Mouse (Mus musculus) midbrain, embryonic 15.5 days (tissue): ENCODE results near the gene 4931428F04Rik. TPM values are rescaled to one million over a fixed set of nuclear protein-coding genes. Genes with fewer than 3 reads are reported as not detected.

ENCODE experiments used
- ATAC-seq: fragments of 200-750 bp; cut with Nextera tagmentation; replicated peaks from 2 replicates; pipeline ENCODE4 v1.8.0; 2017; ENCODE audit warnings: moderate TSS enrichment
- H3K27ac ChIP-seq: fragments of 300-500 bp; sonication (generic); 2 replicates; pipeline ENCODE4 v1.5.1; 2015; ENCODE audit warnings: mild to moderate bottlenecking, inconsistent platforms
- H3K27me3 ChIP-seq: fragments of 300-500 bp; sonication (generic); replicated peaks from 2 replicates; pipeline ENCODE4 v1.6.1; 2015; ENCODE audit warnings: inconsistent platforms
- H3K36me3 ChIP-seq: fragments of 300-500 bp; sonication (generic); replicated peaks from 2 replicates; pipeline ENCODE4 v1.6.1; 2015; ENCODE audit warnings: inconsistent platforms
- H3K4me1 ChIP-seq: fragments of 300-500 bp; sonication (generic); 2 replicates; pipeline ENCODE4 v1.6.1; 2015; ENCODE audit warnings: inconsistent platforms
- H3K4me2 ChIP-seq: fragments of 300-500 bp; sonication (generic); 2 replicates; pipeline ENCODE4 v1.6.1; 2015; ENCODE audit warnings: inconsistent platforms, mild to moderate bottlenecking, moderate library complexity
- H3K4me3 ChIP-seq: fragments of 300-500 bp; sonication (generic); 2 replicates; pipeline ENCODE4 v1.5.1; 2015; ENCODE audit warnings: mild to moderate bottlenecking, inconsistent platforms
- H3K9ac ChIP-seq: fragments of 300-500 bp; sonication (generic); 2 replicates; pipeline ENCODE4 v1.6.1; 2015; ENCODE audit warnings: mild to moderate bottlenecking, inconsistent platforms
- H3K9me3 ChIP-seq: fragments of 300-500 bp; sonication (generic); 2 replicates; pipeline ENCODE4 v1.6.1; 2016; ENCODE audit warnings: inconsistent platforms
- WGBS: fragments of 180-500 bp; shearing (Covaris S2); methylation state at CpG from one replicate; pipeline ENCODE4 v1.1.7; 2015; ENCODE audit warnings: mixed read lengths; 5-methylcytosine and 5-hydroxymethylcytosine counted together
- polyA plus RNA-seq: library from polyadenylated mRNA; unstranded; fragments of >200 nt; fragmentation: Nextera tagmentation; extraction: Ambion mirVana; gene quantifications from 2 replicates; pipeline ENCODE4 v1.2.1, GENCODE M21; 2015

The 4931428F04Rik gene
- polyA plus RNA-seq, 1 experiment from 2014 or later = 173 TPM

DNA sequence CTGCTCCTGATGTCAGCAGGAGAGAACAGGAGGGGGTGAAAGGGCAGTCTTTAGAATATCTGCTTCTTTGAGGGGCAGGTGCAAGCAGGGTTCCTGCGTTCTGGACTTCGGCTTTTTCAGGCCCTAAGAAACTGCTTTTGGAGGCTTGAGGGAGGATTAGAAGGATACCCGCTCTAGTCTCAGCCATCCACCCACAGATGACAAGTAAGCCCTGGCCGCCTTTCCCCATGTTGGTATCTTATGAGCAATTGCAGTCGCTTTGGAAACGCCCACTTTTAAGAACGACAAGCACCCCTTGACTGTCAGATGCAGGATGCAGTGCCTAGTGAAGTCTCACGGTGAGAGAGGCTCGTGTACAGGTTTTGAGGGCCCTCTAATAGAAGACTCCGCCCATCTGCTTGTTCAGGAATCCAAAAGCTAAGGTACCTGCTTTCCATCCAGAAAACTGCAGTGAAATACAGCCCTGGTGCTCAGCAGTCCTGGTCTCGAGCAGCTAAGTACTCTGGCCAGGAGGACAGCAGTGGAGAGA is 29.1 kb upstream of the 4931428F04Rik start:
- 82% methylated on average over 11 of the region's 11 CpGs for WGBS
- H3K4me1 ChIP-seq = no peaks in the 10 kb centered on the region

GRCm38 (mm10) chr8:105317941-105318340 is 28.3 kb upstream of the 4931428F04Rik start:
- no peak for ATAC-seq
- no peaks in the 10 kb centered on the region for H3K27me3 ChIP-seq
- peaks cover 35% of the 10 kb centered on the region; the same call in 1 of the 2 replicates for H3K36me3 ChIP-seq
- 87% methylated on average over 4 of the region's 4 CpGs for WGBS
- no peak overlapping the region for H3K9ac ChIP-seq
- no peaks in the 10 kb centered on the region for H3K4me1 ChIP-seq
- H3K9me3 ChIP-seq = no peaks in the 10 kb centered on the region
- H3K4me3 ChIP-seq = no peak overlapping the region
- H3K4me2 ChIP-seq = no peak overlapping the region
- no peak overlapping the region for H3K27ac ChIP-seq

More for the DNA sequence above, 29.1 kb upstream of the 4931428F04Rik start:
- Histone ChIP-seq H3K4me2 (no peak overlapping the region), H3K27me3 (no peaks in the 10 kb centered on the region), H3K9me3 (no peaks in the 10 kb centered on the region), H3K27ac (no peak overlapping the region), H3K4me3 (no peak overlapping the region), H3K36me3 (peaks cover 34% of the 10 kb centered on the region; the same call in 1 of the 2 replicates), H3K9ac (no peak overlapping the region)
- no peak for ATAC-seq

- 93% methylated on average over 18 of the region's 18 CpGs for WGBS
- Histone ChIP-seq H3K4me3 (no peak overlapping the region), H3K36me3 (peaks cover 44% of the 10 kb centered on the region; the same call in 1 of the 2 replicates)
These were observed 25.6 kb upstream of the 4931428F04Rik start for GRCm38 (mm10) chr8:105315073-105315769.

DNA sequence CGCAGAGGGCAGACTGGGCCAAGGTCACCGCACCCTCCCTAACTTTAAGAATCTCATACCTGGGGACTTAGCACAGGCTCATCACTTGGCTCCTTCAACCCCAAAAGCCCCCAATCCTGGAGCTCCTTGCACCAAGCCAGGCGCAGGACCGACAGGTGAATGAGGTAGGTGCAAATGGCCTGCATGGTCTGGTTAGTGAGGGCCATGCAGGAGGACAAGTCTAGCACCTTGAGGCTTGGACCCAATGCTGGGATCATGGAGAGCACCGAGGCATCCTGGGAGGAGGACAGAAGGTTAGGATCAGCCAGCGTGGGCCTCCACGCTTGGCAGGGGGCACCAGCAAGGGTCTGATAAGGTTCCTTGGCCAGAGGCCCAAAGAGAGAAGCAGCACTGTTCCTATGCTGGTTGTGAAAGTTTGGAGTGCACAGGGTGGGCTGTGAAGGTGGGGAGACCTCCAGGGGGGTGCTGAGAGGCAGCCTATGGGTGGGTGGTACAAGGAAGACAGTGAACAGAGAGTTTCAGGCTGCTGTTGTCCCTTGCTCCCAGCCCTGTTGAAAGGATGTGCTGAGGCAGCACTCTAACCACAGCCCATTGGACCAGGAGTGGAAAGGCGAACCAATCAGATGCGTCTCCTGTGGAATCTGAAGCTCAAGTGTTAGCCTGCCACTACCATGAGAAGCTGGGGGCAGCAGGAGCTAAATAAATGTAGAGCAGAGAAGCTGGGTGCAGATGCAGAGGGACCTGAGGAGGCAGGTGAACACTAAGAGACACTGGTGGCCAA is 24.1 kb upstream of the 4931428F04Rik start:
- no peak overlapping the region for H3K4me2 ChIP-seq
- H3K36me3 ChIP-seq = peaks cover 49% of the 10 kb centered on the region; the same call in 1 of the 2 replicates
- no peak overlapping the region for H3K9ac ChIP-seq
- H3K27me3 ChIP-seq = no peaks in the 10 kb centered on the region
- no peaks in the 10 kb centered on the region for H3K9me3 ChIP-seq
- H3K27ac ChIP-seq = no peak overlapping the region
- no peak for ATAC-seq
- H3K4me3 ChIP-seq = no peak overlapping the region
- 79% methylated on average over 9 of the region's 9 CpGs for WGBS
- no peaks in the 10 kb centered on the region for H3K4me1 ChIP-seq

More at GRCm38 (mm10) chr8:105315073-105315769, 25.6 kb upstream of the 4931428F04Rik start:
- H3K27me3 ChIP-seq = no peaks in the 10 kb centered on the region
- no peaks in the 10 kb centered on the region for H3K9me3 ChIP-seq
- H3K9ac ChIP-seq = no peak overlapping the region
- H3K4me2 ChIP-seq = no peak overlapping the region
- H3K27ac ChIP-seq = no peak overlapping the region
- ATAC-seq = no peak
- H3K4me1 ChIP-seq = no peaks in the 10 kb centered on the region

DNA sequence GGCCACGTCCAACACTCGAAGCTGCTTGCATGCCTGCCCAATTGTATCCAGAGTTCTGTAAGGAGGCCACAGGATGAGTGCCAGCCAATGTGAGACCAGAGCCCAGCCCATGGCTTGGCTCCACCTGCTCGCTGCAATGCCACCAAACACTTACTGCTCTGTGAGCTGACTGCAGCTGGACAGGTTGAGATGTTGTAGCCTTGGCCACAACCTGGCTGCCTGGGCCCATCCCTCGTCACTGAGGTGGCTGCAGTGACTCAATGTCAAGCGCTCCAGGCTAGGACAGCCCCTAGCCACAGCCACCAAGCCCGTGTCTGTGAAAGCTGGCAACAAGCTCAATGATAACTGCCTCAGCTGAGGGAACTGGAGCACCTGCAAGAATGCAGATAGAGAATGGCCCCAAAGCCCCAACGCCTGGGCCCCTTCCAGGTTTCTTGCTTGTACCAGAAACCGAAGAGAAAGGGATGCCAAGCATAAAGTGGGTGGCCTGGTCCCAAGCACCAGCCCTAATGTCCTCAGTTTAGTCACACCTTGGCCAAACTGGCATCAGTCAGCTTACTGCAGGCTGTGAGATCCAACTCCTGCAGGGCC is 23.3 kb upstream of the 4931428F04Rik start:
- H3K27ac ChIP-seq = no peak overlapping the region
- peaks cover 46% of the 10 kb centered on the region; the same call in 1 of the 2 replicates for H3K36me3 ChIP-seq
- WGBS = 94% methylated on average over 8 of the region's 8 CpGs
- no peak overlapping the region for H3K4me2 ChIP-seq
- no peak for ATAC-seq
- no peak overlapping the region for H3K4me3 ChIP-seq
- H3K9me3 ChIP-seq = no peaks in the 10 kb centered on the region
- no peaks in the 10 kb centered on the region for H3K4me1 ChIP-seq
- H3K27me3 ChIP-seq = no peaks in the 10 kb centered on the region
- H3K9ac ChIP-seq = no peak overlapping the region

DNA sequence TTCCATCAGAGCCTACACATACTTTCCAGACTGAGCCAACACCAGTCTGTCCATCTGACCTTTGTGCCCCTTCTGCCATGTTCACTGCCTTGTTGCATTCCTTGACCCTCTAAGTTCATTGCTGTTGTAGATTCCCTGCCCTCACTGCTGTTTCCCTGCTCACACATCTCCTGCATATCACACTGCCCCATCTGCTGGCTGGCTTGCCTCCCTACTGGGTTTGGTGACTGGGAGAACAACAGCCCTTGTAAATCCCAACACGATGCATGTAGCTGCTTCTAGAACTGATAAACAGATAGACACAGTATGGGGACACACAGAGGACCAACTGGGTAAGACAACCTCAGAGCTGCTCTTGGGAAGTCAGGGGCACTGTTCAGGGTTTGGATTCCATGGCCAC is 22.1 kb upstream of the 4931428F04Rik start:
- H3K9me3 ChIP-seq = no peaks in the 10 kb centered on the region
- H3K4me2 ChIP-seq = no peak overlapping the region
- H3K4me1 ChIP-seq = no peaks in the 10 kb centered on the region
- 79% methylated on average over 1 of the region's 1 CpGs for WGBS
- H3K36me3 ChIP-seq = peaks cover 47% of the 10 kb centered on the region; the same call in 1 of the 2 replicates
- no peak overlapping the region for H3K9ac ChIP-seq
- no peaks in the 10 kb centered on the region for H3K27me3 ChIP-seq
- H3K4me3 ChIP-seq = no peak overlapping the region
- ATAC-seq = no peak
- H3K27ac ChIP-seq = no peak overlapping the region

DNA sequence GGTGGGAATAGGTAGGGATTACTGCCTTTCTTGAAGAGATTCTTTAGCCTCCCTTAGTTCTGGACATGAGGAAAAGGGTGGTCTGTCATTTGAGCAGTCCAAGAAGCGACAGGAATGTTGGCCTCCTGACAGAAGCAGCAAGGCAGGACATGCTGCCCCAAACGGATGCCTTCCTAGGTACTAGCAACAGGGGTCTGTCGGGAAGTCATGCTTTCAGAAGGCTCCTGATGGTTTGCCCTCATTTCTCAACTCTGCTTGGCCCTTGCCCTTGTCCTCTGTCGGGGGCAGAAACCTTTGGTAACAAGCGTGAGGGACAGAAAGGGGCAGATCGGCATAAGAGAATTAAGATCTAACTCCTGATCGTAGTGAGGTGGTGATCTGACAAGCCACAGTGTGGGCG is 20.5 kb upstream of the 4931428F04Rik start:
- H3K36me3 ChIP-seq = peaks cover 36% of the 10 kb centered on the region; the same call in 1 of the 2 replicates
- no peak overlapping the region for H3K4me3 ChIP-seq
- 87% methylated on average over 8 of the region's 8 CpGs for WGBS
- no peak overlapping the region for H3K9ac ChIP-seq
- no peaks in the 10 kb centered on the region for H3K27me3 ChIP-seq
- no peaks in the 10 kb centered on the region for H3K9me3 ChIP-seq
- ATAC-seq = no peak
- H3K4me2 ChIP-seq = no peak overlapping the region
- no peak overlapping the region for H3K27ac ChIP-seq
- peaks cover 11% of the 10 kb centered on the region for H3K4me1 ChIP-seq

DNA sequence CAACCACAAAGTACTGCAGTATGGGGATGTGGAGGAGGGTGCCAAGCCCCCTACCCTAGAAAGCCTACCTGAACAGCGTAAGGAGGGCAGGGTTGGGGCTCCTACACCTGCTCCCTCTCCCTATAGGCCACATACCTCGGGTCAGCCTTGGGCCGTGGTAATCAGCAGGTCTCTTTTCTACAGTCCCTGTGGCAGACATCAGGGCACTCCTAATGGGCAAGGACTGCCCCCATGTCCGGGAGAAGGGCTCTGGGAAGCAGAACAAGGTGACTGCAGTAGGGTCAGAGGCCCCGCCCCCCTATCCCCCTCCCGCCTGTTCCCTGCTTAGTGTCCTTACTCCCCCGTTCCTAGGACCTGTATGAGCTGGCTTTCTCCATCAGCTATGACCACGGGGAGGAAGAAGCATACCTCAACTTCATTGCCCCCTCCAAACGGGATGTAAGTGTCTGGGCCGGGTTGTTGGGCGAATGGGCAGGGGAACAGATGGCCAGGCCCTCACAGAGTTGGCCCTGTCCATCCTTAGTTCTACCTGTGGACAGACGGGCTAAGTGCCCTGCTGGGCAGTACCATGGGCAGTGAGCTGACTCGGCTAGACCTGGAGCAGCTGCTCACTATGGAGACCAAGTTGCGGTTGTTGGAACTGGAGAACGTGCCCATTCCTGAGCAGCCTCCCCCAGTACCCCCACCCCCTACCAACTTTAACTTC is 19.6 kb upstream of the 4931428F04Rik start:
- Histone ChIP-seq H3K27me3 (no peaks in the 10 kb centered on the region), H3K9ac (no peak overlapping the region), H3K9me3 (no peaks in the 10 kb centered on the region), H3K27ac (no peak overlapping the region), H3K4me1 (peaks cover 11% of the 10 kb centered on the region), H3K4me2 (no peak overlapping the region), H3K36me3 (peaks cover 33% of the 10 kb centered on the region; the same call in 1 of the 2 replicates), H3K4me3 (no peak overlapping the region)
- no peak for ATAC-seq
- WGBS = 81% methylated on average over 15 of the region's 15 CpGs

GRCm38 (mm10) chr8:105308428-105308827 is 18.8 kb upstream of the 4931428F04Rik start:
- WGBS = 92% methylated on average over 10 of the region's 10 CpGs
- Histone ChIP-seq H3K4me1 (peaks cover 11% of the 10 kb centered on the region), H3K4me3 (no peak overlapping the region), H3K27ac (no peak overlapping the region), H3K27me3 (no peaks in the 10 kb centered on the region), H3K4me2 (no peak overlapping the region), H3K9ac (no peak overlapping the region), H3K9me3 (no peaks in the 10 kb centered on the region), H3K36me3 (peaks cover 34% of the 10 kb centered on the region; the same call in 1 of the 2 replicates)
- ATAC-seq = no peak

DNA sequence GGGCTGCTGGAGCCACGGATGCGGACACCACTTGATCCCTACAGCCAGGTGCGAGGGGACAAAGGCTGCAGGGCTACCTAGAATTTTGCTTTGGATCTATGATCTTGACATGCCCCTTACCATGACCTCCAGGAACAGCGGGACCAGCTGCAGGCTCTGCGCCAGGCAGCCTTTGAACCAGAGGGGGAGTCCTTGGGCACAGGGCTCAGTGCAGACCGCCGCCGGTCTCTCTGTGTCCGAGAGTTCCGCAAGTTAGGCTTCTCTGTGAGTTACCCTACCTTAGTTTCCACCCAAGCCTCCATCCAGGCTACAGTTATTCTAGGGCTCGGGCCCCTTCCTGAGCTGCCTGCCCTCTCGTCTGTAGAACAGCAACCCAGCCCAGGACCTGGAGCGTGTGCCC is 18.0 kb upstream of the 4931428F04Rik start:
- Histone ChIP-seq H3K27ac (no peak overlapping the region), H3K4me2 (no peak overlapping the region), H3K4me3 (no peak overlapping the region), H3K27me3 (no peaks in the 10 kb centered on the region), H3K4me1 (peaks cover 11% of the 10 kb centered on the region), H3K9me3 (no peaks in the 10 kb centered on the region), H3K36me3 (peaks cover 35% of the 10 kb centered on the region; the same call in 1 of the 2 replicates), H3K9ac (no peak overlapping the region)
- WGBS = 95% methylated on average over 13 of the region's 13 CpGs
- no peak for ATAC-seq

DNA sequence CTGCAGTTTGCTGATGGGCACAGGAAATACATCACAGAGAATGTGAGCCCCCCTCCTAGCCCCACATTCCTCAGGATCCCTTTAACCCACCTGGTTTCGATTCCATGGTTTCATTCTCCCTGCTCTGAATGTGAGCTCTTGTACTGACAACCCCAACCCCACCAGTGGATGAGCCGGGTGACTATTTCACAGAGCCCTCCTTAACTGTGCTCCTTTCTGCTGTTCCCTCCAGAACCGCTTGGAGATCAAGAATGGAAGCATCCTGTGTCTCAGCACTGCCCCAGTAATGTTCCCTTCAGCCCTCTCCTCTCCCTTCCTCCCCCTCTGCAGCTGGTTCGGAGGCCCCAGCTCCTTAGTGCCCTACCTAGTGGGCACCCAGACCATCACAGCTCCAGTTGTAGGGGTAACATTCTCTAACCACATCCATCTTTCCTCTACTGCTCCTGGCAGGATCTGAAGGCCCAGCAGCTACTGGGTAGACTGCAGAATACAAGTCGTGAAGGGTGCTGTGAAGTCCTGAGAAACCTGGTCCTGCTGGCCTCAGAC is 16.6 kb upstream of the 4931428F04Rik start:
- no peak overlapping the region for H3K27ac ChIP-seq
- H3K4me1 ChIP-seq = peaks cover 11% of the 10 kb centered on the region
- no peaks in the 10 kb centered on the region for H3K9me3 ChIP-seq
- H3K27me3 ChIP-seq = no peaks in the 10 kb centered on the region
- H3K36me3 ChIP-seq = peaks cover 34% of the 10 kb centered on the region
- 50% methylated on average over 5 of the region's 5 CpGs for WGBS
- H3K4me3 ChIP-seq = no peak overlapping the region
- peak; percentile 2; the same call in 1 of the 2 replicates for ATAC-seq
- H3K9ac ChIP-seq = no peak overlapping the region
- H3K4me2 ChIP-seq = peak overlapping the region; percentile 43
